Mouse (Mus musculus) urinary bladder, postnatal 4 days (tissue): Measurements from ENCODE around the gene Tnfsf10.

Source experiments
- DNase-seq, 2 experiments: peaks; one replicate each; pipeline ENCODE4 v3.0.0; 2021 to 2022; ENCODE audit warnings: low spot score in 2 of 2

Gene Tnfsf10

DNA sequence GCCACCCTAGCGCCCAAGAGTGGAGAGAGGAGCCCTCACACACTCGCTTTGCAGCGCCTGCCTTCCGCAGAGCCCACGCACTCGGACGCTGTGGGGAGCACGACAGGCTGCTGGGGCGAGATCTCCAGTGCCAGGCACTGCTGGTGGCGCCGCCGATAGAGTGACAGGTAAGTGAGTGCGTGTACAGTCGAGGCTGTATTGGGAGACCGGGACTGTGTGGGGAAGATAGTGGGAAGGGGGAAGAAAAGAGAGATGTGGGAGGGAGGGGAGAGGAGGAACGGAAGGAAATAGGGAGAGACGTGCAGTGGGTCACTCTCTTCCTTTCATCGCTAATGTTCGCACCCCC is 54.4 kb downstream of the Tnfsf10 start, which contains the start of gene Ghsr:
Gene Ghsr (plus strand): TSS at position 76 of the 346 bp plus-strand sequence.
- no peak for DNase-seq

DNA sequence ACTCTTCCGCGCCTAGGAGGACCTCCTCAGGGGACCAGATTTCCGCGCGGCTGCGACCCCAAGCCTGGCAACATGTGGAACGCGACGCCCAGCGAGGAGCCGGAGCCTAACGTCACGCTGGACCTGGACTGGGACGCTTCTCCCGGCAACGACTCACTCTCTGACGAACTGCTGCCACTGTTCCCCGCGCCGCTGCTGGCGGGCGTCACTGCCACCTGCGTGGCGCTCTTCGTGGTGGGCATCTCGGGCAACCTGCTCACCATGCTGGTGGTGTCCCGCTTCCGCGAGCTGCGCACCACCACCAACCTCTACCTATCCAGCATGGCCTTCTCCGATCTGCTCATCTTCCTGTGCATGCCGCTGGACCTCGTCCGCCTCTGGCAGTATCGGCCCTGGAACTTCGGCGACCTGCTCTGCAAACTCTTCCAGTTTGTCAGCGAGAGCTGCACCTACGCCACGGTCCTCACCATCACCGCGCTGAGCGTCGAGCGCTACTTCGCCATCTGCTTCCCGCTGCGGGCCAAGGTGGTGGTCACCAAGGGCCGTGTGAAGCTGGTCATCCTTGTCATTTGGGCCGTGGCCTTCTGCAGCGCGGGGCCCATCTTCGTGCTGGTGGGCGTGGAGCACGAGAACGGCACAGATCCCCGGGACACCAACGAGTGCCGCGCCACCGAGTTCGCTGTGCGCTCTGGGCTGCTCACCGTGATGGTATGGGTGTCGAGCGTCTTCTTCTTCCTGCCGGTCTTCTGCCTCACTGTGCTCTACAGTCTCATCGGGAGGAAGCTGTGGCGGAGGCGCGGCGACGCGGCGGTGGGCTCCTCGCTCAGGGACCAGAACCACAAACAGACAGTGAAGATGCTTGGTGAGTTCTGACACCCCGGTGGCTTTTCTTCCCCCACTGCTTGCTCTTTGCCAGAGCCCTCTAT is 55.2 kb downstream of the Tnfsf10 start:
- no peak for DNase-seq

DNA sequence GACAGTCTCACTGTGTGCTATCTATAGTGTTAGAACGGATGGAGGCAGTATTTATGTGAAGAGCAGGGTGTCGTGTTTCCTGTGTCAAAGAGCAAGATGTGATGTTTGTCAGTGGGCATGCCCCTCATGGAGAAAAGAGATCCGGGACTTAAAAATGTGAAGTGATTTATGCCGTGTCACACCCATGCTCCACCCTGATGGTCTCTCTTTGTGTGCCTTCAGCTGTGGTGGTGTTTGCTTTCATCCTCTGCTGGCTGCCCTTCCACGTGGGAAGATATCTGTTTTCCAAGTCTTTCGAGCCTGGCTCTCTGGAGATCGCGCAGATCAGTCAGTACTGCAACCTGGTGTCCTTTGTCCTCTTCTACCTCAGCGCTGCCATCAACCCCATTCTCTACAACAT is 57.6 kb downstream of the Tnfsf10 start:
- DNase-seq = no peak

DNA sequence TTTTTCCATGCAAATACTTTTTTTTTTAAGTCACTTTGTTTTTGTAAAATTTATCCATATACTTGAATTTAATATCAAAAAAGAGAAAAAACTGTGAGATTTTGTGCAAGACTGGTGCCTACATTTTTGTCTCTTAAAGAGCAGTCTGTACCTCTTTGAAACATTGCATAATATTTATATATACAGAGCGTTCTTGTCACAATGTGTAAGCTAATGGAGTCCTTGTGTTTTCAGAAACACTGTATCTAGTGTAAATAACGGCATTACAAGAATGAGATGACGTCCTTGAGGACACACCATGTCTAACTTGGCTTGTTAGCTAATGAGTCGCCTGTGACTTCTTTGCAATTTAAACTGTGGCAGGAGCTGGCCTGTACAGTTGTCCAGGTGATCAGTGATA is 61.1 kb downstream of the Tnfsf10 start:
- DNase-seq = no peak

DNA sequence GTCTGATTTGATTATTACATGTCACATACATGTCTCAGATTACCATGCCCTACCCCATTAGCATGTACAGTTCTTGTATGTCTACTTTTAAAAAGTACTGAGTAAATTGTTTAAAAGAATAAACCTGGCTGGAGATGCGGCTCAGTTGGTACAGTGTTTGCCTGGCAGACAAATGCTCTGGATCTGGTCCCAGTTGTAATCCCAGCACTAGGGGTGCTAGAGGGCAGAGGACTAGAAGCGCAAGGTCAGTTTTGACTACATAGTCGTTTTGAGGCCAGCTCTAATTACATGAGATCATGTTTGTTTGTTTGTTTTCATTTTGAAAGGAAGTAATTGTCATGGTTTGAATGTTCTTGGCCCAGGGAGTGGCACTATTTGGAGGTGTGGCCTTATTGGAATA is 68.0 kb downstream of the Tnfsf10 start:
- no peak for DNase-seq

DNA sequence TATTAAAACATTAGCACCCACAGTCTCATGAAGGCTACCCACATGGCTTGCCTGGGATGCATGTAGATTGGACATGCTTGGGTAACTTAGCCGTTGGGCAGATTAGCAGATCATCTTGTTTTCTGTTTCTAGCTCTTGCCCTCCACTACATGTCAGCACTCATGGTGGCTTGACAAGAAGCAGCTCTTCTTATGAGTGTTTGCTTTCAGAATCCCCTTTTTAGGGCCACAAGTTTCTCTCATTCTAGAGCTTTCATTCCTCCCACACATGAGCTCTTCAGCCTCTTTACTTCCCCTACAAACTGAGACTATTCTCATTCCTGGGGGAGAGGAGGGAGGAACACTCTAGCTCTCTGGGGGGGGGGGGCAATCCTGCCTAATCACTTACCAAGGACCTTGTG is 73.1 kb downstream of the Tnfsf10 start:
- DNase-seq = no peak
